Mouse (Mus musculus) gastrocnemius, postnatal 36 days (tissue): ENCODE results near the gene Sipa1l1. TPM values are rescaled to one million over a fixed set of nuclear protein-coding genes. Genes with fewer than 3 reads are reported as not detected.
"Not testable (repeated sequence)": the region's sequence is repeated elsewhere in the genome, so short reads cannot be mapped to it uniquely, and the experiment has no call there.

Experiments used
- DNase-seq, 2 experiments: peaks; one replicate each; pipeline ENCODE4 v3.0.0; 2022
- intact Hi-C: fragments of 180-260 bp; cut with DNase I; formaldehyde crosslinking; loops from one replicate; pipeline ENCODE4 v1.15.1; 2025
- total RNA-seq, 2 experiments: library from RNA; stranded (reverse); gene quantifications; 2 replicates each; pipeline ENCODE4 v1.2.3; 2021

Gene Sipa1l1
- total RNA-seq, 2 experiments from 2014 or later: 7.7 to 8.0 TPM

DNA sequence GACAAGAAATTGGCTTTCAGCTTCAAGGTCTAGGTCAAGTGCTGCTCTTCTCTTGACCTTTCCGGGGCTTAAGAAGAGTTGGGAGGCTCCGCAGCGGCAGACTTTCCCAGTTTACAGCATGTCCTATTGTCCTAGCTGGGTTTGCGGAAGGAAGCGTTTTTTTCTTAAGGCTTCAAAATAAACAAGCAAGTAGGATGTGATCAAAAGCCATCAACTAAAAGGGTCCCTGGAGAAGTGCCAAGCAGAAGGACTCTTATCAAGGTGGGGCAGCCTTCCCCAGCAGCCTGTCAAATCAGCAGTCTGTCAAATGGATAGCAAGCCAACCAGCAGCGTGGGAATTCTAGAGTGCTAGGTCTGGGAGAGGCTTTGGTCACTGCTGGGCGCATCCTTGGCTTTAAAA is 320.5 kb downstream of the Sipa1l1 start:
- intact Hi-C loops: no loop called here
- no peak for DNase-seq

DNA sequence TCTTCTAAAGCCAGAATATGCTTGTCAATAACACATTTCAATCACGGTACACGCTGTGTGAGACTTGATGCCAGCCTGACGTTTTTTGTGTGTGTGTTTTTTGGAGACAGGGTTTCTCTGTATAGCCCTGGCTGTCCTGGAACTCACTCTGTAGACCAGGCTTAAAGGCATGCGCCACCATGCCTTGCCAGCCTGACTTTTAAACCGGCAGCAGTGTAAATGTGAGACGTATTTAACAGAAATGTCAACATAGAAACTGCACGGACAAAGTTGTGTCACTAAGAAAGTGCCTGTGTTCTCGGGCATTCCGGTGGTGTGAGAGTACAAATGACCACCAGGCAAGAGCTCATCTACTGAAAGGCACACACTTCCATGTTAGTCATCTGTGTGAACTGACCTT is 323.3 kb downstream of the Sipa1l1 start:
- no peak for DNase-seq
- intact Hi-C loops: no loop called here

DNA sequence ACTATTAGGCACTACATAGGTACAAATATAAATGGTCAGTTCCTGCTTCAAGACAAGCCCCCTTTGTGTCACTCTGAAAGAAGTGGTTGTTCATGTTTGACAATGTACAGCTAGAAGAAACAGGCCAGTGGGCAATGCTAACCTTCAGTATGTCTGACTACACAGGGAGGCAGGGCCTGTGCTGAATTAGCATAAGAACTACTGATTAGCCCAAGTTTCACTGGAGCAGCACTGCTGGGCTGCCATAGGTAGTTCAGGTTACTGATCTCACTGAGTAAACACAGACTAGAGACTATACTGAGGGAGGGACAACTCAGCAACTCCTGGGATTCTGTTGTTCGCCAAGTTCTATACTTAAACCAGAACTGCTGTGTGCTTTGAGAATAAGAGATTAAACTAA is 324.1 kb downstream of the Sipa1l1 start:
- intact Hi-C loops, DNase-seq: not testable (repeated sequence)

DNA sequence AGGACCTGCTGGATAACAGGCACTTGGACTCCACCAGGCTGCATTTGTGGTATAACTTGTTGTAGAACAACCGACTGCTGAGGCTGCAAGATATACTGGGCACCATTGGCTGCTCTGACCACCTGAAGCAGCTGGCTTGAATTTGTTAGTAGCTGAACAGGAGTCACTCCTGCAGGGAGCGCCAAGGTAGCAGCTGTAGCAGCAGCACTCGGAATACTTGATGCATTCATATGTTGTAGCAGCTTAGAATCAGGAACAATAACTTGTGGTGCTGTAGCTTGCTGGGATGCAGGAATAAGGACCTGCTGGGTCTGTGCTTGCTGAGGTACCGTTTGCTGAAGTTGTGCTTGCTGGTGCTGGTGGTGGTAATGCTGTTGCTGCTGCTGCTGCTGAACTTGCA is 326.8 kb downstream of the Sipa1l1 start:
- intact Hi-C loops: loop anchor here (5.0 kb wide), 2 partner anchors 451 to 521 kb away; no protein-coding TSS in a partner anchor
- no peak for DNase-seq

DNA sequence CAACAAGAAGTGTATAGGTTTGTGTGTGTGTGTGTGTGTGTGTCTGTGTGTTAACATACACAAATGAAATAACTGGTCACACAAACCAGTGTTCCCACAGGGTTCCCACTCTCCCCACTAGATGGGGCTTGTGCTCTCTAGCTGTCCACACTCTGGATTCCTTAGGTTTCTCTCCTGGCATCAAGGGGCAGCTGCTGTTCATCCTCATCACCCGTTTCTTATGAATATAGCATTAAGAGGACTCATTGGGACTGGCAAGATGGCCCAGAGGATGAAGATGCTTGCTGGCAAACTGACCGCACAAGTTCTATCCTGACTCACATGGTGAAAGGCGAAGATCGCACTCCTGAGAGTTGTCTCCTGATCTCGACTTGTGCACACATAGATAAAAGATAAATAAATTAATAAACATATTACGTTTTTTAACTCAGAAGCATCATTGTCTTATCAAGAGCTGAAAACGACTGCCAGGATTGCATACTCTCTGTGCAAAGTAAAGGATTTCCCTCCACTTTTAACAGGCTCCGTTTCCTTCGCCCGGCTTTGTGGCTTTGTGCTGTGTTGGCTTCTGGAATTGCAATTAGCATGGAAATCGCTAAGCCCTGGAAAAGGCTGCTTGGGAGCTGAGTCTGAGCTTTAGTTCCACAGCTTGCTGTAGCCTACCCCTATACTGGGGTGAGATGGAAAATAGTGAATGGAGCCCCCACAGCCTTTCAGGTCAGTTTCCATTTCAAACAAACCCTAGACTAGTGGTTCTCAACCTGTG is 328.9 kb downstream of the Sipa1l1 start:
- peak; percentile 16 to 24 for DNase-seq
- intact Hi-C loops: loop anchor here (5.0 kb wide), 2 partner anchors 449 to 519 kb away; no protein-coding TSS in a partner anchor

DNA sequence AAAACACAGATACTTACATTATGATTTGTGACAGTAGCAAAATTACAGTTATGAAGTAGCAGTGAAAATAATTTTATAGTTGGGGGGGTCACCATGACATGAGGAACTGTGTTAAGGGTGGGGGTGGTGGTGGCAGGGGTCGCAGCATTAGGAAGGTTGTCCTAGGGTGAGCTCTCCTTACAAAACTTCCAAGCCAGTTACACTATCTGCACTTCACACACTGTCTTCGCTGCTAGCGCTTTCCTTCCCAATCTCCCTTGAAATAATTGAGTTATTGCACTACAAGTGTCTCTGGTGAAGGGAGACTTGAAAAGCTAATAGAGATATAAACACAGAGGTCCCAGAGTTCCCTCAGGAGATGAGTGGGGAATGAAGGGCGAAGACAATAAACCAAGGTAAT is 329.6 kb downstream of the Sipa1l1 start:
- DNase-seq: no peak
- intact Hi-C loops: loop anchor here (5.0 kb wide), 2 partner anchors 449 to 519 kb away; no protein-coding TSS in a partner anchor

DNA sequence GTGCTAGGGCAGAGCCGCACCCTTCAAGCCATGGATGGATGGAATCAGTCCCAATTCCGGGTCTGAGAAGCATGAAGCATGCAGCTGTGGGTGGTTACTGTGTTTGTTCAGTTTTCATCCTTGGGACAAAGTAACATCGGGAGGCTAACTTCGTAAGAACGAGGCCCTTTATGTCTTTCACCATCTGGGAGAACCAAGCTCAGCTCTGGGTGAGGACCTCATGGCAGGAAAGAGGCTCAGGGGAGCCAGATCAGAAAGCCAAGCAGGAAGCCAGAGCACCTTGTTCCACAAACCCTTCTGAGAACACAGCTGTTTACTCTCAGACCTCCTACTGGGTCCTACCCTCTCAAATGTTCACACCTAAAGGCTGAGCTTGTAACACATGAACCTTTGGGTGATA is 330.6 kb downstream of the Sipa1l1 start:
- intact Hi-C loops: loop anchor here (5.0 kb wide), 2 partner anchors 448 to 518 kb away; no protein-coding TSS in a partner anchor
- no peak for DNase-seq
